Mouse (Mus musculus): Measurements from ENCODE around the gene Emc3.

GRCm38 (mm10) chr6:113543906-113544481 is 12.5 kb upstream of the Emc3 start:
- TF ChIP-seq POLR2A (IDR thresholded peaks at IDR 0.05; ENCODE audit: low read depth, low read length) (no peak), CTCF (IDR thresholded peaks at IDR 0.05; ENCODE audit: borderline replicate concordance, insufficient read depth, low read length) (no peak)

Data from embryonic fibroblast, embryonic 13.5 days (primary cell).